8 mouse cellular contexts compared by ENCODE assay signal in genomic region chr13:12473724-12474378, GRCm38 (mm10). TPM values are rescaled to one million over a fixed set of nuclear protein-coding genes. Genes with fewer than 3 reads are reported as not detected.
A peak's percentile ranks its signal among the peaks of the same experiment; 100 is the strongest.
DNase-seq lines count a peak whose midpoint lies in the region; ATAC-seq lines count a peak whose summit lies in the region.

No protein-coding gene starts in this region.

- ATAC-seq in limb, embryonic 11.5 days (ENCODE audit: insufficient number of reproducible peaks, low FRiP score, low TSS enrichment, low read depth), result 0 out of 2 replicates have a peak, but pooled peaks have one; percentile 24

- no peaks in the 10 kb centered on the region for H3K4me1 ChIP-seq in limb, embryonic 11.5 days (ENCODE audit: control insufficient read depth, insufficient read depth, low read length)

- intact Hi-C loops in heart, postnatal 25 days (cut with DNase I), result loop anchor here (1.0 to 5.0 kb wide), 4 partner anchors 65 to 941 kb away; no protein-coding TSS in a partner anchor

- no peak overlapping the region for H3K4me3 ChIP-seq in limb, embryonic 11.5 days (ENCODE audit: low read depth, low read length)

- no peak overlapping the region for H3K9ac ChIP-seq in limb, embryonic 11.5 days (ENCODE audit: low read length)

- H3K36me3 ChIP-seq in limb, embryonic 11.5 days (ENCODE audit: control insufficient read depth, insufficient read depth, low read length), result no peaks in the 10 kb centered on the region

- WGBS in limb, embryonic 11.5 days, result 42% methylated on average over 8 of the region's 8 CpGs

- H3K4me2 ChIP-seq in limb, embryonic 11.5 days (ENCODE audit: low read depth, severe bottlenecking), result no peak overlapping the region

- H3K27me3 ChIP-seq in limb, embryonic 11.5 days (ENCODE audit: control insufficient read depth, insufficient read depth, low read length), result no peaks in the 10 kb centered on the region

- H3K9me3 ChIP-seq in limb, embryonic 11.5 days (ENCODE audit: control insufficient read depth, low read length), result no peaks in the 10 kb centered on the region

- no peak overlapping the region for H3K27ac ChIP-seq in limb, embryonic 11.5 days (replicated peaks; ENCODE audit: low read depth, low read length)

- peak; percentile 91 for DNase-seq in heart, adult 11 months
- DNase-seq in heart, postnatal 25 days (ENCODE audit: low spot score), result no peak
- DNase-seq in cerebellum, postnatal 36 days, result peak; percentile 63 to 72
- peak; percentile 72 for DNase-seq in gastrocnemius, adult 18-20 months (ENCODE audit: low spot score)
- DNase-seq in kidney, adult 18-20 months, result peak; percentile 76
- DNase-seq in limb, embryonic 11.5 days (ENCODE audit: low spot score), result peak; percentile 84
- DNase-seq in naive thymus-derived CD4-positive, alpha-beta T cell, adult 2 months (ENCODE audit: low read depth), result peak; percentile 88
- peak; percentile 70 to 88 for DNase-seq in spleen, postnatal 4 days (ENCODE audit: low spot score in 2 of 2)

RNA-seq across cellular contexts. Expression of gene Lgals8, which starts 9.1 kb away (rescaled TPM):
- total RNA-seq in heart, postnatal 25 days (2021), result 10 to 100 TPM; 32.4 to 37.8 TPM
- total RNA-seq in gastrocnemius, adult 18-20 months (2021), result 10 to 100 TPM; 26.0 to 27.1 TPM
- polyA plus RNA-seq in limb, embryonic 11.5 days (2014; fragmentation: Nextera tagmentation; extraction: Ambion mirVana), result 11.0 and 11.6 TPM in 2 replicates

RNA-seq across cellular contexts. Expression of gene Edaradd, which starts 46.4 kb away (rescaled TPM):
- under 1 TPM in 1 of 2 experiments, not detected in 1; 0.05 TPM for total RNA-seq in heart, postnatal 25 days (2021)
- not detected for total RNA-seq in gastrocnemius, adult 18-20 months (2021)
- polyA plus RNA-seq in limb, embryonic 11.5 days (2014; fragmentation: Nextera tagmentation; extraction: Ambion mirVana), result 1.4 and 1.9 TPM in 2 replicates
